Mouse (Mus musculus): ENCODE measurements around the gene Pacrg. TPM values are rescaled to one million over a fixed set of nuclear protein-coding genes. Genes with fewer than 3 reads are reported as not detected.

The Pacrg gene
- polyA plus RNA-seq, 1 experiment from 2014 or later: 1.2 TPM

DNA sequence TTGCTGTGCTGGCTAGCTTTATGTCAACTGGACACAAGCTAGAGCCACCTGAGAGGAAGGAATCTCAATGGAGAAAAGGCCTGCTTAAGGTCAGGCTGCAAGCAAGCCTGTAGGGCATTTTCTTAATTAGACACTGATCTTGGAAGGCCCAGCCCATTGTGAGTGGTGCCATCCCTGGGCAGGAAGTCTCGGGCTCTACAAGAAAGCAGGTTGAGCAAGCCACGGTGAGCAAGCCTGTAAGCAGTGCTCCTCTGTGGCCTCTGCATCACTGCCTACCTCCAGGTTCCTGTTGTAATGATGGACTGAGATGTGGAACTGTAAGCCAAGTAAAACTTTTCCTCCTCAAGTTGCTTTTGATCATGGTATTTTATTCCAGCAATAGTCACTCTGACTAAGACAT lies 332.0 kb downstream of the Pacrg start:
- Histone ChIP-seq H3K9ac (replicated peaks) (no peak overlapping the region), H3K27ac (no peak overlapping the region), H3K4me2 (no peak overlapping the region), H3K36me3 (no peaks in the 10 kb centered on the region), H3K9me3 (no peaks in the 10 kb centered on the region), H3K27me3 (no peaks in the 10 kb centered on the region), H3K4me1 (replicated peaks) (peaks cover 9% of the 10 kb centered on the region; the same call in 1 of the 2 replicates), H3K4me3 (replicated peaks) (no peak overlapping the region)
- WGBS: 78% methylated on average over 2 of the region's 2 CpGs
- no peak for ATAC-seq (ENCODE audit: insufficient number of reproducible peaks, insufficient read depth, low FRiP score, low TSS enrichment, low read depth)

DNA sequence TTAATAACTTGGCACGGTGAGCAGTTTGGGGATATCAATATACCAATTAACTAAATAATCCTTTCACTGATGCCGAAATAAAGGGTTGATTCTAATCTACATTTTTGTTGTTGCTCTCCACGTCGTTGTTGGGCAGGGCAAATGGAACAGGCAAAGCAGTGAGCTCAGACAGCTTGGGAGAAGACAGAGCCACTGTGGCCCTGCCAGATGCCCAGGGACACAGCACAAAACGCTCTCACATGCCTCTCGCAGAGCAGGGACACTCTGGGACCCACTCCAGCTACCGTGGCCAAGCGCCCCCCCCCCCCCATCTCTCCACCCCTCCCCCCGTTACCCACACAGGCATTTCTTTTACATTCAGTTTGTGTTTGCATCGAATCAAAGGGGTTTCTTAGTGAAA lies 332.6 kb downstream of the Pacrg start:
- H3K36me3 ChIP-seq: no peaks in the 10 kb centered on the region
- peaks cover 9% of the 10 kb centered on the region; the same call in 1 of the 2 replicates for H3K4me1 ChIP-seq (replicated peaks)
- H3K27ac ChIP-seq: no peak overlapping the region
- H3K4me3 ChIP-seq (replicated peaks): no peak overlapping the region
- no peaks in the 10 kb centered on the region for H3K27me3 ChIP-seq
- no peak for ATAC-seq (ENCODE audit: insufficient number of reproducible peaks, insufficient read depth, low FRiP score, low TSS enrichment, low read depth)
- no peak overlapping the region for H3K9ac ChIP-seq (replicated peaks)
- H3K9me3 ChIP-seq: no peaks in the 10 kb centered on the region
- H3K4me2 ChIP-seq: no peak overlapping the region
- WGBS: 66% methylated on average over 10 of the region's 10 CpGs

- peaks cover 9% of the 10 kb centered on the region; the same call in 1 of the 2 replicates for H3K4me1 ChIP-seq (replicated peaks)
- no peaks in the 10 kb centered on the region for H3K9me3 ChIP-seq
- ATAC-seq (ENCODE audit: insufficient number of reproducible peaks, insufficient read depth, low FRiP score, low TSS enrichment, low read depth): no peak
- H3K4me3 ChIP-seq (replicated peaks): no peak overlapping the region
- H3K4me2 ChIP-seq: no peak overlapping the region
- H3K36me3 ChIP-seq: no peaks in the 10 kb centered on the region
- WGBS: 83% methylated on average over 3 of the region's 3 CpGs
- H3K9ac ChIP-seq (replicated peaks): no peak overlapping the region
- H3K27ac ChIP-seq: no peak overlapping the region
- no peaks in the 10 kb centered on the region for H3K27me3 ChIP-seq
Observed at GRCm38 (mm10) chr17:10506896-10507295, 333.2 kb downstream of the Pacrg start.

GRCm38 (mm10) chr17:10501439-10501838 lies 338.7 kb downstream of the Pacrg start:
- H3K4me2 ChIP-seq: no peak overlapping the region
- H3K27me3 ChIP-seq: no peaks in the 10 kb centered on the region
- 66% methylated on average over 2 of the region's 2 CpGs for WGBS
- H3K9me3 ChIP-seq: no peaks in the 10 kb centered on the region
- H3K9ac ChIP-seq (replicated peaks): no peak overlapping the region
- H3K4me3 ChIP-seq (replicated peaks): no peak overlapping the region
- H3K4me1 ChIP-seq (replicated peaks): peaks cover 8% of the 10 kb centered on the region
- no peak for ATAC-seq (ENCODE audit: insufficient number of reproducible peaks, insufficient read depth, low FRiP score, low TSS enrichment, low read depth)
- no peak overlapping the region for H3K27ac ChIP-seq
- H3K36me3 ChIP-seq: no peaks in the 10 kb centered on the region

DNA sequence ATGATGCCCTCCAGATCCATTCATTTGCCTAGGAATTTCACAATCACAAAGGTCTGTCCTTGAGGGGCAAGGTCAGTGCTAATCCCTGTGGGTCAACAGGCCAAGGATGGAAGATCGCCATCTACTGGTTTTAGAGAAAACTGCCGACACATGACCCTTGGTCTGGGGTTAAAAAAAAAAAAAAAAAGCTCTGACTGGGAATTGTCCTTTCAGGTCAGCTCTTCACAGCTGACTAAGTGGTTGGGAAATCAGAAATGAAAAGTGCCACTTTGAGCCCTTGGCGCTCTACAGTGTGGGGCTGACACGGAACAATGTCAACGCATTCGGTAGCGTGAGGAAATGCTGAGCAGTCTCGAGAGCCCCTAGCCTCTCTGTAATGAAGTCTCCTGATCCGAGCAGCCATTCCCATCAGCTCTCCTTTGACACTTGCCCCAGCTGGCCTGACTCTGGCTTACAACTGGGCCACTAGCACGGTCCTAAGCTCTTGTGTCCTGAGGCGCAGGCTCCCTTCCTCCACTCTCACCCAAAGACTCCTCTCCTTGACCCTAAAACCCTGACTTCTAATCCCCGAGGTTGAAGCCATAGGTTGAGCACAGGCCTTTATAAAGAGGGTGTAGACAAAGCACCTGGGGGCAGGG lies 339.2 kb downstream of the Pacrg start:
- WGBS: 34% methylated on average over 12 of the region's 12 CpGs
- Histone ChIP-seq H3K9ac (replicated peaks) (no peak overlapping the region), H3K27ac (no peak overlapping the region), H3K4me1 (replicated peaks) (peaks cover 13% of the 10 kb centered on the region), H3K27me3 (no peaks in the 10 kb centered on the region), H3K4me3 (replicated peaks) (no peak overlapping the region), H3K36me3 (no peaks in the 10 kb centered on the region), H3K9me3 (no peaks in the 10 kb centered on the region), H3K4me2 (no peak overlapping the region)
- ATAC-seq (ENCODE audit: insufficient number of reproducible peaks, insufficient read depth, low FRiP score, low TSS enrichment, low read depth): no peak

DNA sequence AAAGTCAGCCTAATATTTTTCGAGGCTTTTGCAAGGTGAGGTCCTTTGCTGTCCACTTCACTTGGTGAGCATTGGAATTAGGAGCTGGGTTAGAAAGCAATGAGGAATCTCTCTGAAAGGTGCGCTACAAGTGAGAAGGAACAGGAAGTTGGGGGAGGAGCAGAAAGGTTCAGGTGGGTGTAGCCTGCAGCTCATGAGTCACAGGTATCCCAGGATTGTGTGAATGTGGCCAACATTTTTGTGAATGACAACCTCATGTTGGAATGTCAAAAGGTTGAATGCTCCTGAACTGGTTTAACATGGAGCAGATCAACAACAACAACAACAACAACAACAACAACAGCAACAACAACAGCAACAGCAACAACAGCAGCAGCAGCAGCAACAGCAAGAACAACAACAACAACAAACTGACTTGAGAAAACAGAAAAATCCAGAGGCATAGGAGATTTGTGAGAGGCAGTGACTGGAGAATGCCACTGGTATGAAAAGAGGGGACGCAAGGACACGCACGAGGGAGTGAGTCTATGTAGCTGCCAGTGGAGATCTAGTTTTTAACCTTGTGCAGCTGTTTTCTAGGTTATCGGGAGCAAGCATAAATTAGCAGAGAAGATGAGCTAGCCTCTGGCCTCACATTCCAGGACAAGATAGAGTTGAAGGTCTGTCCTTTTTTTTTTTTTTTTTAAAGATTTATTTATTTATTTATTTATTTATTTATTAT lies 341.0 kb downstream of the Pacrg start:
- no peak overlapping the region for H3K4me3 ChIP-seq (replicated peaks)
- H3K36me3 ChIP-seq: no peaks in the 10 kb centered on the region
- no peak overlapping the region for H3K27ac ChIP-seq
- 76% methylated on average over 6 of the region's 6 CpGs for WGBS
- no peak for ATAC-seq (ENCODE audit: insufficient number of reproducible peaks, insufficient read depth, low FRiP score, low TSS enrichment, low read depth)
- H3K9me3 ChIP-seq: no peaks in the 10 kb centered on the region
- peaks cover 20% of the 10 kb centered on the region for H3K4me1 ChIP-seq (replicated peaks)
- H3K27me3 ChIP-seq: no peaks in the 10 kb centered on the region
- no peak overlapping the region for H3K9ac ChIP-seq (replicated peaks)
- H3K4me2 ChIP-seq: no peak overlapping the region

DNA sequence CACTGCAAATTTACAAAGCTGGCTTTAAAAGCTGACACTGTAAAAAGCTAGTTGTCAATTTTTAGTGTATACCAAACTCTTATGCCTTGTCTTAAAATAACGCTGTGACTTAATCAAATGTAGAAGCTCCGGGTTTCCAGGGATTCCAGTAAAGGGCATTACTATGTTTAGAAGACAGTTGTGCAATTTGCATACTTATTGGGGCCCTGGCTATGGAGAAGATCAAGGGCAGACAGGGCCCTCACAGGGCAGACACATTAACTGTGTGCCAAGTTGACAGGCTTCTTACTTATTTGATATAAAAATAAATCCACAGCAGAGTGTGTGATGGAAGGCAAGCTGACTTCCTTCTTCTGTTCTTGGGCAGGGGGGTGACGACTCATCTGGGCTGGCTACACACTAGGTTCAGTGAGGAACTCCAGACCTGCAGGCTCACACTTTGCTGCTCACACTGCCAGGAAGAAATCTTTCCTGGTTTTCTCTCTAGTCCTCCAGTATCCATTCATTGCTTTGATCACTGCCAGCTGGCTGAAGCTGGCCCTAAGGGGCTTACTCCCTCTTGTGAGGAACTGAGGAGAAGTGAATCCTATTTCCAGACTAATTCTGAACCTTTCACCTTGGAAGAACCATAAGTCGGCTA lies 342.2 kb downstream of the Pacrg start:
- Histone ChIP-seq H3K27ac (no peak overlapping the region), H3K4me1 (replicated peaks) (peaks cover 26% of the 10 kb centered on the region), H3K4me2 (no peak overlapping the region), H3K9me3 (no peaks in the 10 kb centered on the region), H3K36me3 (no peaks in the 10 kb centered on the region), H3K27me3 (no peaks in the 10 kb centered on the region), H3K9ac (replicated peaks) (no peak overlapping the region), H3K4me3 (replicated peaks) (no peak overlapping the region)
- no peak for ATAC-seq (ENCODE audit: insufficient number of reproducible peaks, insufficient read depth, low FRiP score, low TSS enrichment, low read depth)
- WGBS: 44% methylated on average over 4 of the region's 4 CpGs

GRCm38 (mm10) chr17:10496066-10496465 lies 344.0 kb downstream of the Pacrg start:
- WGBS: 87% methylated on average over 8 of the region's 8 CpGs
- Histone ChIP-seq H3K4me3 (replicated peaks) (no peak overlapping the region), H3K4me2 (no peak overlapping the region), H3K27ac (no peak overlapping the region), H3K9me3 (no peaks in the 10 kb centered on the region), H3K36me3 (no peaks in the 10 kb centered on the region), H3K4me1 (replicated peaks) (peaks cover 40% of the 10 kb centered on the region), H3K9ac (replicated peaks) (no peak overlapping the region), H3K27me3 (no peaks in the 10 kb centered on the region)
- no peak for ATAC-seq (ENCODE audit: insufficient number of reproducible peaks, insufficient read depth, low FRiP score, low TSS enrichment, low read depth)

DNA sequence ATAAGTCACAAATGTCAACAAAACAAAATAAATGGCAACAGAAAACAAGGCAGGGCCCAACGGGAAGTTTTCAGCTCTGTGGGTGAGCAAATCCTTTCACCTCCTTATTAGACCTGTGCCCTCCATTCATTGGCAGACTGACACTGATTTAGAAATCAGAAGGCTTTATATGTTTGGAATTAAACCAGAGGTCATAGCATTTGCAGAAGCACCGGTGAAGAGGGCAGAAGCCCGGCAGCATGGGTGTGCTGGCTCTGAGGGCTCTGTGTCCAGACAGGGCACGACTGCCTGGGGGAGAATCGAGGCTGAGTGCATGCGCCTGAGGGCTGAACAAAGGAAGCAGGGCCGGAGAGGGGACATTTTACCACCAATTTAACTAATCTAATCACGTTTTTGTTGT lies 344.5 kb downstream of the Pacrg start:
- Histone ChIP-seq H3K27ac (no peak overlapping the region), H3K4me3 (replicated peaks) (no peak overlapping the region), H3K9ac (replicated peaks) (no peak overlapping the region), H3K36me3 (no peaks in the 10 kb centered on the region), H3K4me1 (replicated peaks) (peaks cover 44% of the 10 kb centered on the region), H3K27me3 (no peaks in the 10 kb centered on the region), H3K4me2 (no peak overlapping the region), H3K9me3 (no peaks in the 10 kb centered on the region)
- WGBS: 17% methylated on average over 8 of the region's 8 CpGs
- no peak for ATAC-seq (ENCODE audit: insufficient number of reproducible peaks, insufficient read depth, low FRiP score, low TSS enrichment, low read depth)

DNA sequence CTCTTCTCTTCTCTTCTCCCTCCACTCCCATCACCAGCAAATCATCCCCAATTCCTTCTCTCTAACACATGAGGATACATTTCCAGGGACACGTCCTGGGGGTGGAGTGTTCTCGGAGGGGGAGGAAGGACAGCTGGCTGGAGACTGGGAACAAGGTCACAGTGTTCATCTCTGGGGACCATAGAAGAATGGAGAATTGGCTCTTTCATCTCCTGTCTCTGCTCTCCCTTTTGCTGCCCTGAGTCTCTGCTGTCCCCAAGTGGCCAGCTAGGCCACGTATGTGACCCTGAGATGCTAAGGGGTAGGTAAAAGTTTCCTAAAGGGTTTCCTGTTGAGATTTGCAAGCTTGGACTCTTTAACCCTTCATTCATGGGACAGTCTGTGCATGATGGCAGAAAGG lies 347.0 kb downstream of the Pacrg start:
- no peak overlapping the region for H3K27ac ChIP-seq
- H3K27me3 ChIP-seq: no peaks in the 10 kb centered on the region
- no peak for ATAC-seq (ENCODE audit: insufficient number of reproducible peaks, insufficient read depth, low FRiP score, low TSS enrichment, low read depth)
- H3K4me1 ChIP-seq (replicated peaks): peaks cover 54% of the 10 kb centered on the region
- 25% methylated on average over 3 of the region's 3 CpGs for WGBS
- no peaks in the 10 kb centered on the region for H3K36me3 ChIP-seq
- H3K9ac ChIP-seq (replicated peaks): no peak overlapping the region
- H3K4me2 ChIP-seq: no peak overlapping the region
- no peaks in the 10 kb centered on the region for H3K9me3 ChIP-seq
- H3K4me3 ChIP-seq (replicated peaks): no peak overlapping the region

DNA sequence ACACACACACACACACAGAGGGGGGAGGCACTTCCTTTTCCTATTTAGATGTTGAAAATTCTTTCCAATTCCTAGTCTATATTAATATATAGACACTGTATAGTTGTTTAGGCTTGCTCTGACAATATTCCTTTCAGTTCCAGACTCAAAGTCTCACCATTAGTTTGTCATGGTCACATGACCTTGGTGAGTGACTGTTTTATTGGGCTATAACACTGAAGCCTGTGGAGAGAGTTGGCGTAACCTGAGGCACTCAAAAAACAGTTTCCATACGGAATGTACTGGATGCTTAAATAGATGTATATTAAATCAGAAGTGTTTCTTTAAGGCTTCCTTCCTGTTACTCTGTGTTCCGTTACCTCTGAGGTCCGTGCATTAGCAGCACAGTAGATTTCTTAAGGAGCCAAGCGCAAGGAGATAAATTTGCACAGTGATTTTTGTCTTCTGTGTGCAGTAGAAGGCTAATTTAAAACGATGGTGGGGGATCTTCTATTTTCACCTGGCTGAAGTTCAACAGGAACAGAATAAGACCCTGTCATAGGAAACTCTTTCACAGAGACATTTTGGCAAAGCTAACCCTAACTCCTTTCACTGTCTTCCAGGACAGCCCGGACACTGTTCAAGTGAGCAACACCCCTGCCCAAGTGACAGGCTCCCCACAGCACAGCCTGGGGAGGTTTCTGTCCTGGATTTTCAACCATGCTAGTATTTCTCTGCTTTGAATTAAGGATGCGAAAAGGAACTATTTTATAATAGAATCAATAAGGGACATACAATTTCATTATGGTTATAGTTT lies 349.5 kb downstream of the Pacrg start:
- no peak overlapping the region for H3K4me3 ChIP-seq (replicated peaks)
- H3K4me2 ChIP-seq: peak overlapping the region; percentile 41
- 28% methylated on average over 8 of the region's 8 CpGs for WGBS
- no peaks in the 10 kb centered on the region for H3K27me3 ChIP-seq
- H3K27ac ChIP-seq: peak overlapping the region; percentile 68
- H3K9ac ChIP-seq (replicated peaks): no peak overlapping the region
- no peaks in the 10 kb centered on the region for H3K36me3 ChIP-seq
- ATAC-seq (ENCODE audit: insufficient number of reproducible peaks, insufficient read depth, low FRiP score, low TSS enrichment, low read depth): peak; percentile 82
- H3K9me3 ChIP-seq: no peaks in the 10 kb centered on the region
- H3K4me1 ChIP-seq (replicated peaks): peaks cover 43% of the 10 kb centered on the region
